Mouse (Mus musculus) neutrophil, adult 5-6 weeks (primary cell): ENCODE data around the gene 4933417A18Rik. TPM values are rescaled to one million over a fixed set of nuclear protein-coding genes. Genes with fewer than 3 reads are reported as not detected.
"Not testable (repeated sequence)": the region's sequence is repeated elsewhere in the genome, so short reads cannot be mapped to it uniquely, and the experiment has no call there.

ENCODE experiments used
- ATAC-seq: fragments of 151-379, 151-347 bp; 2 replicates; pipeline ENCODE4 v1.8.0; 2017; ENCODE audit warnings: mild to moderate bottlenecking, moderate TSS enrichment; ENCODE audit not compliant: insufficient number of reproducible peaks, poor library complexity, low FRiP score, severe bottlenecking; ENCODE audit errors: extremely low read depth
- total RNA-seq: library from RNA; stranded (forward); fragments of 200-1000 nt; gene quantifications from 2 replicates; pipeline ENCODE4 v1.2.3, GENCODE M21; 2017

The 4933417A18Rik gene
- total RNA-seq, 1 experiment from 2014 or later, result not detected

- ATAC-seq, result not testable (repeated sequence)
Measured at GRCm38 (mm10) chr13:34965647-34966046, 41.4 kb downstream of the 4933417A18Rik start.

- not testable (repeated sequence) for ATAC-seq
Measured at GRCm38 (mm10) chr13:34972456-34972855, 48.2 kb downstream of the 4933417A18Rik start.

GRCm38 (mm10) chr13:34973149-34973548 is 48.9 kb downstream of the 4933417A18Rik start:
- ATAC-seq, result 0 out of 2 replicates have a peak, but pooled peaks have one; percentile 39

- no peak for ATAC-seq
Measured at GRCm38 (mm10) chr13:34973770-34974169, 49.6 kb downstream of the 4933417A18Rik start.

- no peak for ATAC-seq
Measured at GRCm38 (mm10) chr13:34976116-34976515, 51.9 kb downstream of the 4933417A18Rik start.

GRCm38 (mm10) chr13:34977410-34977809 is 53.2 kb downstream of the 4933417A18Rik start:
- ATAC-seq, result no peak

- ATAC-seq, result not testable (repeated sequence)
Measured at GRCm38 (mm10) chr13:34978635-34979034, 54.4 kb downstream of the 4933417A18Rik start.

- not testable (repeated sequence) for ATAC-seq
Measured at GRCm38 (mm10) chr13:34983479-34983878, 59.3 kb downstream of the 4933417A18Rik start.

GRCm38 (mm10) chr13:34991581-34992273 is 67.5 kb downstream of the 4933417A18Rik start:
- no peak for ATAC-seq

GRCm38 (mm10) chr13:34993085-34993484 is 68.9 kb downstream of the 4933417A18Rik start:
- no peak for ATAC-seq

GRCm38 (mm10) chr13:34993595-34993982 is 69.4 kb downstream of the 4933417A18Rik start:
- ATAC-seq, result no peak

- peak; percentile 92 for ATAC-seq
Measured at GRCm38 (mm10) chr13:34993983-34994811, 70.0 kb downstream of the 4933417A18Rik start.

GRCm38 (mm10) chr13:34995925-34996324 is 71.7 kb downstream of the 4933417A18Rik start:
- ATAC-seq, result no peak

Other genes with a start within 250 kb of the 4933417A18Rik start
- not detected in 2 replicates for gene Fam50b, start 189.6 kb upstream of the 4933417A18Rik start, total RNA-seq
- 201 and 203 TPM in 2 replicates for gene Prpf4b, start 49.1 kb upstream of the 4933417A18Rik start, total RNA-seq
- not detected in 2 replicates for gene Fam217a, start 99 bp upstream of the 4933417A18Rik start, total RNA-seq
- not detected in 2 replicates for gene Eci3, start 39.4 kb downstream of the 4933417A18Rik start, total RNA-seq
- gene Eci2, start 102.7 kb downstream of the 4933417A18Rik start, total RNA-seq, result 16.1 and 24.4 TPM in 2 replicates